Comparison of ENCODE assay signal across 8 mouse cellular contexts in the genomic region with DNA sequence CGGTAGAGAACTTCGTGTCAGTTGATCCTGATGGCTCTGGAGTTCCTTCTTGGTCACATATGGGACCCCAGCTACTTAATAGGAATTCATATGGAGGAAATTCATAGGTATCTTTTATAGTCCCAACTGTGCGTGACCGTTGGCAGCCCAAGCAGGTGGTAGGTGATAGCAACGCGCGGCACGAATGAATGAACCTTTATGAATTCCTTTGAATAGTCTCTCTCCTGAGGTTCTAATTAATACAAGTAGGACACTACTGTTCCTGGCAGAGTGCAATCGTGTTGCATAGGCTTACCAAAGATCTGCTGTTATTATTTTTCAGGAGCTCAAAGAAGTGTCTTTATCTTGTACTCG. TPM values are rescaled to one million over a fixed set of nuclear protein-coding genes. Genes with fewer than 3 reads are reported as not detected.
A peak's percentile ranks its signal among the peaks of the same experiment; 100 is the strongest.
DNase-seq lines count a peak whose midpoint lies in the region; ATAC-seq and TF ChIP-seq lines count a peak whose summit lies in the region.

No protein-coding gene starts in this region.

- WGBS in kidney, embryonic 15.5 days = 19% methylated on average over 10 of the region's 10 CpGs
- 12% methylated on average over 10 of the region's 10 CpGs for WGBS in hindbrain, postnatal 0 days
- WGBS in midbrain, postnatal 0 days = 16% methylated on average over 10 of the region's 10 CpGs

- peaks cover 17% of the 10 kb centered on the region for H3K36me3 ChIP-seq in kidney, embryonic 15.5 days
- peaks cover 3% of the 10 kb centered on the region; the same call in 1 of the 2 replicates for H3K36me3 ChIP-seq in hindbrain, postnatal 0 days (ENCODE audit: insufficient read depth, low read length)
- peaks cover 10% of the 10 kb centered on the region for H3K36me3 ChIP-seq in midbrain, postnatal 0 days (ENCODE audit: insufficient read depth, low read length)

- H3K4me2 ChIP-seq in kidney, embryonic 15.5 days = peak overlapping the region; percentile 79
- H3K4me2 ChIP-seq in hindbrain, postnatal 0 days (ENCODE audit: low read depth, low read length) = peak overlapping the region; percentile 87
- peak overlapping the region; percentile 67 for H3K4me2 ChIP-seq in midbrain, postnatal 0 days (ENCODE audit: low read depth, low read length, poor library complexity, severe bottlenecking)

- no peak for TF ChIP-seq POLR2A in cortical plate, adult 2 months (IDR thresholded peaks at IDR 0.05; ENCODE audit: extremely low read depth, insufficient read depth, low read length)

- H3K4me1 ChIP-seq in kidney, embryonic 15.5 days = peaks cover 12% of the 10 kb centered on the region
- no peaks in the 10 kb centered on the region for H3K4me1 ChIP-seq in cortical plate, adult 2 months (ENCODE audit: control insufficient read depth, insufficient read depth, low read length)
- H3K4me1 ChIP-seq in hindbrain, postnatal 0 days (ENCODE audit: insufficient read depth, low read length) = peaks cover 4% of the 10 kb centered on the region; the same call in 1 of the 2 replicates
- no peaks in the 10 kb centered on the region for H3K4me1 ChIP-seq in midbrain, postnatal 0 days (ENCODE audit: insufficient read depth, low read length)

- H3K9ac ChIP-seq in kidney, embryonic 15.5 days = peak overlapping the region; percentile 77
- peak overlapping the region; percentile 80 for H3K9ac ChIP-seq in hindbrain, postnatal 0 days (replicated peaks; ENCODE audit: low read length)
- peak overlapping the region; percentile 85 for H3K9ac ChIP-seq in midbrain, postnatal 0 days (replicated peaks; ENCODE audit: low read length, poor library complexity, severe bottlenecking)

- peak overlapping the region; percentile 78 for H3K27ac ChIP-seq in kidney, embryonic 15.5 days
- no peak overlapping the region for H3K27ac ChIP-seq in cortical plate, adult 2 months (ENCODE audit: insufficient read depth, low read length)
- peak overlapping the region; percentile 74; the same call in 1 of the 2 replicates for H3K27ac ChIP-seq in hindbrain, postnatal 0 days
- H3K27ac ChIP-seq in midbrain, postnatal 0 days (ENCODE audit: low read depth, low read length) = peak overlapping the region; percentile 78

- no peak for DNase-seq in kidney, postnatal 14 days
- DNase-seq in hindbrain, postnatal 0 days (ENCODE audit: low spot score) = peak; percentile 17
- peak; percentile 4 for DNase-seq in midbrain, postnatal 0 days (ENCODE audit: low spot score)
- no peak for DNase-seq in B cell, adult 2 months
- no peak for DNase-seq in cerebellum, postnatal 25 days
- no peak for DNase-seq in spleen, postnatal 10 days (ENCODE audit: low spot score in 2 of 2)

- peak overlapping the region; percentile 77 for H3K4me3 ChIP-seq in kidney, embryonic 15.5 days (replicated peaks)
- H3K4me3 ChIP-seq in cortical plate, adult 2 months (ENCODE audit: insufficient read depth, low read length) = peak overlapping the region; percentile 54
- peak overlapping the region; percentile 78 for H3K4me3 ChIP-seq in hindbrain, postnatal 0 days (ENCODE audit: low read length)
- H3K4me3 ChIP-seq in midbrain, postnatal 0 days (ENCODE audit: low read depth, low read length) = peak overlapping the region; percentile 69

- H3K27me3 ChIP-seq in kidney, embryonic 15.5 days = no peaks in the 10 kb centered on the region
- H3K27me3 ChIP-seq in hindbrain, postnatal 0 days (ENCODE audit: insufficient read depth, low read length) = no peaks in the 10 kb centered on the region
- no peaks in the 10 kb centered on the region for H3K27me3 ChIP-seq in midbrain, postnatal 0 days (ENCODE audit: insufficient read depth, low read length)

- TF ChIP-seq CTCF in cortical plate, adult 2 months (IDR thresholded peaks at IDR 0.05; ENCODE audit: extremely low read depth, insufficient read depth, low read length) = no peak
- no peak for TF ChIP-seq CTCF in hindbrain, postnatal 0 days (IDR thresholded peaks at IDR 0.05; ENCODE audit: low read depth)
- no peak for TF ChIP-seq CTCF in midbrain, postnatal 0 days (IDR thresholded peaks at IDR 0.05)

- ATAC-seq in kidney, embryonic 15.5 days (replicated peaks; ENCODE audit: low FRiP score) = no peak
- ATAC-seq in hindbrain, postnatal 0 days = no peak; the same call in 1 of the 2 replicates
- no peak for ATAC-seq in midbrain, postnatal 0 days (ENCODE audit: low FRiP score)

- H3K9me3 ChIP-seq in kidney, embryonic 15.5 days (replicated peaks) = no peaks in the 10 kb centered on the region
- no peaks in the 10 kb centered on the region for H3K9me3 ChIP-seq in hindbrain, postnatal 0 days (ENCODE audit: low read length)
- no peaks in the 10 kb centered on the region for H3K9me3 ChIP-seq in midbrain, postnatal 0 days (ENCODE audit: low read length)

RNA-seq across cellular contexts. Expression of a gene that starts 0.6 kb away (rescaled TPM):
- 29.0 and 30.0 TPM in 2 replicates for polyA plus RNA-seq in kidney, embryonic 15.5 days (2015; fragmentation: Nextera tagmentation; extraction: Ambion mirVana)
- polyA plus RNA-seq in cortical plate, adult 2 months (2012; rRNA removed) = 44.2 and 46.3 TPM in 2 replicates
- 29.7 and 32.0 TPM in 2 replicates for total RNA-seq in hindbrain, postnatal 0 days (2014; rRNA removed)
- polyA plus RNA-seq in hindbrain, postnatal 0 days (2015; fragmentation: Nextera tagmentation; extraction: Ambion mirVana) = 44.8 and 45.6 TPM in 2 replicates
- total RNA-seq in midbrain, postnatal 0 days (2014; rRNA removed) = 39.8 and 47.5 TPM in 2 replicates
- polyA plus RNA-seq in midbrain, postnatal 0 days (2015; fragmentation: Nextera tagmentation; extraction: Ambion mirVana) = 45.5 and 46.4 TPM in 2 replicates

RNA-seq across cellular contexts. Expression of a gene that starts 21.6 kb away (rescaled TPM):
- 151 and 153 TPM in 2 replicates for polyA plus RNA-seq in kidney, embryonic 15.5 days (2015; fragmentation: Nextera tagmentation; extraction: Ambion mirVana)
- polyA plus RNA-seq in cortical plate, adult 2 months (2012; rRNA removed) = 58.0 and 60.6 TPM in 2 replicates
- 68.4 and 78.6 TPM in 2 replicates for total RNA-seq in hindbrain, postnatal 0 days (2014; rRNA removed)
- 89.8 and 95.5 TPM in 2 replicates for polyA plus RNA-seq in hindbrain, postnatal 0 days (2015; fragmentation: Nextera tagmentation; extraction: Ambion mirVana)
- 86.5 and 119 TPM in 2 replicates for total RNA-seq in midbrain, postnatal 0 days (2014; rRNA removed)
- polyA plus RNA-seq in midbrain, postnatal 0 days (2015; fragmentation: Nextera tagmentation; extraction: Ambion mirVana) = 78.3 and 87.0 TPM in 2 replicates

RNA-seq across cellular contexts. Expression of a gene that starts 49.3 kb away (rescaled TPM):
- polyA plus RNA-seq in kidney, embryonic 15.5 days (2015; fragmentation: Nextera tagmentation; extraction: Ambion mirVana) = 9.5 and 10.6 TPM in 2 replicates
- 20.1 and 22.0 TPM in 2 replicates for polyA plus RNA-seq in cortical plate, adult 2 months (2012; rRNA removed)
- total RNA-seq in hindbrain, postnatal 0 days (2014; rRNA removed) = 5.5 and 7.3 TPM in 2 replicates
- polyA plus RNA-seq in hindbrain, postnatal 0 days (2015; fragmentation: Nextera tagmentation; extraction: Ambion mirVana) = 10.8 and 11.6 TPM in 2 replicates
- 4.3 and 7.8 TPM in 2 replicates for total RNA-seq in midbrain, postnatal 0 days (2014; rRNA removed)
- polyA plus RNA-seq in midbrain, postnatal 0 days (2015; fragmentation: Nextera tagmentation; extraction: Ambion mirVana) = 9.0 and 10.3 TPM in 2 replicates

RNA-seq across cellular contexts. Expression of a gene that starts 56.2 kb away (rescaled TPM):
- 1.1 and 1.5 TPM in 2 replicates for polyA plus RNA-seq in kidney, embryonic 15.5 days (2015; fragmentation: Nextera tagmentation; extraction: Ambion mirVana)
- polyA plus RNA-seq in cortical plate, adult 2 months (2012; rRNA removed) = 17.2 and 18.0 TPM in 2 replicates
- total RNA-seq in hindbrain, postnatal 0 days (2014; rRNA removed) = 37.2 and 40.1 TPM in 2 replicates
- 16.0 and 16.1 TPM in 2 replicates for polyA plus RNA-seq in hindbrain, postnatal 0 days (2015; fragmentation: Nextera tagmentation; extraction: Ambion mirVana)
- 49.3 and 53.1 TPM in 2 replicates for total RNA-seq in midbrain, postnatal 0 days (2014; rRNA removed)
- 19.6 and 20.8 TPM in 2 replicates for polyA plus RNA-seq in midbrain, postnatal 0 days (2015; fragmentation: Nextera tagmentation; extraction: Ambion mirVana)

Comparison
In these comparisons a context has a peak if more than half of its experiments do, and no peak if none do; other contexts are left out.
1. DNase-seq: peak in hindbrain, postnatal 0 days (single experiment) and midbrain, postnatal 0 days (single experiment); none in kidney, postnatal 14 days (single experiment), B cell, adult 2 months (0 of 2), cerebellum, postnatal 25 days (0 of 2) and spleen, postnatal 10 days (0 of 2).
2. Peak in every context shown above with its lines, with median percentiles within 50 percentile points of each other: H3K4me2 ChIP-seq, H3K4me3 ChIP-seq and H3K9ac ChIP-seq.